20 mouse cellular contexts compared by ENCODE assay signal in genomic region chr4:34264431-34264830, GRCm38 (mm10).
A peak's percentile ranks its signal among the peaks of the same experiment; 100 is the strongest.
DNase-seq lines count a peak whose midpoint lies in the region; ATAC-seq and TF ChIP-seq lines count a peak whose summit lies in the region.
"Had no signal": no experiment of that assay in that cellular context is flagged by ENCODE, and none has a peak within 500 bp of the region (broad histone marks: within the 10 kb centered on the region; RNA-seq: fewer than 3 reads in every experiment).

No protein-coding gene starts in this region.

- no peaks in the 10 kb centered on the region for H3K36me3 ChIP-seq in hindbrain, postnatal 0 days (ENCODE audit: insufficient read depth, low read length)
- H3K36me3 ChIP-seq in hindbrain, embryonic 13.5 days: no peaks in the 10 kb centered on the region
- H3K36me3 ChIP-seq: embryonic facial prominence, embryonic 10.5 days; embryonic facial prominence, embryonic 12.5 days; forebrain, embryonic 15.5 days; G1E had no signal

- no peak for TF ChIP-seq CTCF in hindbrain, postnatal 0 days (IDR thresholded peaks at IDR 0.05; ENCODE audit: low read depth)

- H3K4me2 ChIP-seq in hindbrain, postnatal 0 days (ENCODE audit: low read depth, low read length): no peak overlapping the region
- no peak overlapping the region for H3K4me2 ChIP-seq in hindbrain, embryonic 13.5 days
- H3K4me2 ChIP-seq: embryonic facial prominence, embryonic 12.5 days; forebrain, embryonic 13.5 days; forebrain, embryonic 15.5 days had no signal

- WGBS in hindbrain, postnatal 0 days: 74% methylated on average over 5 of the region's 5 CpGs
- 90% methylated on average over 5 of the region's 5 CpGs for WGBS in hindbrain, embryonic 13.5 days

- no peak for ATAC-seq in hindbrain, postnatal 0 days
- no peak for ATAC-seq in hindbrain, embryonic 13.5 days (ENCODE audit: low FRiP score)
- ATAC-seq: activated CD4-positive, CD25-positive, alpha-beta regulatory T cell, adult 4 months; CD4-positive, CD25-positive, alpha-beta regulatory T cell, adult 4 months; forebrain, embryonic 13.5 days; forebrain, embryonic 15.5 days; forebrain, postnatal 0 days; Patski had no signal

- H3K4me1 ChIP-seq in hindbrain, postnatal 0 days (ENCODE audit: insufficient read depth, low read length): no peaks in the 10 kb centered on the region
- peaks cover 4% of the 10 kb centered on the region; the same call in 1 of the 2 replicates for H3K4me1 ChIP-seq in hindbrain, embryonic 13.5 days (replicated peaks)
- H3K4me1 ChIP-seq: embryonic facial prominence, embryonic 10.5 days; embryonic facial prominence, embryonic 12.5 days; forebrain, embryonic 13.5 days; forebrain, embryonic 15.5 days had no signal

- DNase-seq in cerebellum, postnatal 10 days: peak; percentile 79 to 82
- no peak for DNase-seq in cerebellum, adult 11 months
- peak; percentile 19 to 63 for DNase-seq in cerebellum, postnatal 25 days
- no peak for DNase-seq in cerebellum, adult 11-12 months
- DNase-seq in hindbrain, postnatal 0 days (ENCODE audit: low spot score): peak; percentile 24
- DNase-seq: adrenal gland, adult 8-10 months; adrenal gland, postnatal 14 days; adrenal gland, postnatal 36 days; B cell, adult 2 months; forebrain, postnatal 0 days had no signal

- no peak overlapping the region for H3K4me3 ChIP-seq in hindbrain, postnatal 0 days (ENCODE audit: low read length)
- H3K4me3 ChIP-seq in hindbrain, embryonic 13.5 days: no peak overlapping the region
- H3K4me3 ChIP-seq: embryonic facial prominence, embryonic 10.5 days; embryonic facial prominence, embryonic 12.5 days; forebrain, embryonic 13.5 days; forebrain, embryonic 15.5 days had no signal

- no peaks in the 10 kb centered on the region for H3K27me3 ChIP-seq in hindbrain, postnatal 0 days (ENCODE audit: insufficient read depth, low read length)
- no peaks in the 10 kb centered on the region for H3K27me3 ChIP-seq in hindbrain, embryonic 13.5 days
- H3K27me3 ChIP-seq: CH12.LX; embryonic facial prominence, embryonic 12.5 days; forebrain, embryonic 13.5 days; forebrain, embryonic 15.5 days; Patski had no signal

- H3K9me3 ChIP-seq in hindbrain, postnatal 0 days (ENCODE audit: low read length): no peaks in the 10 kb centered on the region
- no peaks in the 10 kb centered on the region for H3K9me3 ChIP-seq in hindbrain, embryonic 13.5 days
- H3K9me3 ChIP-seq: embryonic facial prominence, embryonic 10.5 days; embryonic facial prominence, embryonic 12.5 days; forebrain, embryonic 13.5 days; forebrain, embryonic 15.5 days; G1E had no signal

- H3K27ac ChIP-seq in hindbrain, postnatal 0 days: no peak overlapping the region
- H3K27ac ChIP-seq in hindbrain, embryonic 13.5 days: no peak overlapping the region
- H3K27ac ChIP-seq: embryonic facial prominence, embryonic 10.5 days; embryonic facial prominence, embryonic 12.5 days; forebrain, embryonic 13.5 days; forebrain, embryonic 15.5 days had no signal

- H3K9ac ChIP-seq in hindbrain, postnatal 0 days (replicated peaks; ENCODE audit: low read length): no peak overlapping the region
- no peak overlapping the region for H3K9ac ChIP-seq in hindbrain, embryonic 13.5 days
- H3K9ac ChIP-seq: embryonic facial prominence, embryonic 12.5 days; forebrain, embryonic 13.5 days; forebrain, embryonic 15.5 days; forebrain, postnatal 0 days had no signal

Comparison
In these comparisons a context has a peak if more than half of its experiments do, and no peak if none do; other contexts are left out.
1. DNase-seq: peak in cerebellum, postnatal 10 days (2 of 2), cerebellum, postnatal 25 days (2 of 2) and hindbrain, postnatal 0 days (single experiment); none in cerebellum, adult 11 months (single experiment) and cerebellum, adult 11-12 months (single experiment).